Mouse (Mus musculus) retina, adult 2 months (tissue): ENCODE results near the gene Stx5a.
"Not testable (repeated sequence)": the region's sequence is repeated elsewhere in the genome, so short reads cannot be mapped to it uniquely, and the experiment has no call there.

Source experiments
- DNase-seq: peaks from one replicate; pipeline ENCODE4 v3.0.0-alpha.2; 2012; ENCODE audit warnings: low read depth, low spot score

Gene Stx5a

DNA sequence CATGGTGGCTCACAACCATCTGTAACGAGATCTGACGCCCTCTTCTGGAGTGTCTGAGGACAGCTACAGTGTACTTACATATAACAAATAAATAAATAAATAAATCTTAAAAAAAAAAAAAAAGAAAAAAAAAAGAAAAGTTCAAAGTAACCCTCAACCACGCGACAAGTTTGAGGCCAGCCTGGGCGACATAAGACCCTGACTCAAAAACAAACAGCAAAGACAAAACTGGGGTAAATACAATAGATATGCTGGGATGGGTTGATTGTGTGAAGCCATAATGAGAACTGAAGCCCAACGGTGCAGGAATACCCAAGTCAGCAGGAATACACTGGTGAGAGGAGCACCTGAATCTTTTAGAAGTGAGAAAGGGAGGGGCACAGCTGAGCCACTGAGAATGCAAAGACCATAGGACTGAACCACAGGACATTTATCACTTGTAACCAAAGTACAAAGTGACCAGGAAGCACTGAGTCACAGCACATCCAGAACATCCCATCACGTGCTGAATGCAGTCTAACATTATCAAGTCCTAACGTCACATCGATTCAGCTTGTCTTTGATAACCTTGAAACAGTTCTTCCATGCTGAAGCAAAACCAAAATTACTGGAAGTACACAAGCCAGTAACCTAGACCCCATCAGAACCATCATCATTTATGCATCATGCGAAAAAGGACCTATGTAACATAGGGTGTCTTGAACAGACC, 24.3 kb upstream of the Stx5a start:
- no peak for DNase-seq

GRCm38 (mm10) chr19:8718357-8718756, 22.9 kb upstream of the Stx5a start:
- DNase-seq, result peak; percentile 39

GRCm38 (mm10) chr19:8719037-8719436, 22.2 kb upstream of the Stx5a start:
- not testable (repeated sequence) for DNase-seq

GRCm38 (mm10) chr19:8721378-8721777, 19.8 kb upstream of the Stx5a start:
- no peak for DNase-seq

GRCm38 (mm10) chr19:8722021-8722420, 19.2 kb upstream of the Stx5a start:
- no peak for DNase-seq

DNA sequence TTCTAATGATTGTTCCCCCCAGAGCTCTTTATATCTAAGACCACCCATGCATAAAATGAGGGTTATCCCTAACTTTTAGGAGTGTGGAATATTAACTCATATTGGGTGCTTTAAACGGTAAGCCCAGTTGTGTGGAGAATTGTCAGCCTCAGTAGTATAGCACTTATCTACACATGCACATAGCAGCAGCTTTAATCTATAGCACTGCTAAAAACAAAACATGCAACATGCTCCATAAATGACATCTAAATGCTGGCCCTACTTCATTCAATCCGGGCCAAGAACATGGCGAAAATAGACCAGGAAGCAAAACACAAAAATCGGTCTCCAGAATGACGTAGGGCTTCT, 18.7 kb upstream of the Stx5a start:
- no peak for DNase-seq

GRCm38 (mm10) chr19:8722907-8723573, 18.2 kb upstream of the Stx5a start, which contains the start of gene Slc3a2:
Gene Slc3a2, minus strand, starts transcription at chr19:8723369.
- peak; percentile 92 for DNase-seq

- no peak for DNase-seq
Observed at GRCm38 (mm10) chr19:8723574-8724346, 17.5 kb upstream of the Stx5a start.

DNA sequence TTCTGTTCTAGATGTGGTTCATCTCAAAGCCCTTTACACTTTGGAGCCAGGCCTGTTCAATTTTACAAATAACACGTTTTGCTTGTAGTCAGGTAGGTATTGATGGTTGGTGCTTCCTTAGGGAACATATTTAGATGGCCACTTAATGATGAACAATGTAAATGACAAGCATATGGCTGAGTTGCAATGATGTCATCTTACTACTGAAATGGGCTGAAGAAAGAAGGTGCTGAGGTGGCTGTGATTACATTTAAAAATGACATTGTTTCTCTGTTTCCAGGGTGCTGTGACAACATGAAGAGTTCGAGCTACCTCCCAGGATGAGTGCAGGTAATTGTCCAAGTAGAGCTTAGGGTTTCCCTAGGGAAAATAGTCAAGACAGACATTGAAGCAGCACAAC, 16.8 kb upstream of the Stx5a start:
- no peak for DNase-seq

DNA sequence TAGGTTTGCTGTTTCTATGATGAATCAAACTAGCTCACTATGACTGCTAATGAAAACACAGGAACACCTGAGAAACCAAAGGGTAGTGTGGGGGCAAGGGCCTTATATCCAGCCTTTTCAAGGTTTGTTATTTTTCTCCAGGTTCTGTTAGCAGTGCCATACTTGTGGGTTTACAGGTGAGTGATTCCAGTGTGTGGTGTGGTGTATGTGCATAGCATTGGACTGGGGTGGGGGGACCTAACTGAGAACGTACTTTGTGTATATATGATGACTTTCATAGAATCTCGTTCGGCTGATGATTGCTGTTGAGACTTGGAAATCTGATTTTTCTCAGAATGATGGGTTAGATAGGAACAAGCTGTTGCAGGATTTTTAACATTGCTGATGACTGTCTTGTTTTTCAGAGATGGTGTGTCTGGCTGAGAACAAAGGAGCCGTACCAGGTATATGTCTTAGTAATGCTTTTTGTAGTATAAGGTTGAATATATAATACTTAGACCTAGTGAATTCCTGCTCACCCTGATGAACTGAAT, 16.1 kb upstream of the Stx5a start:
- DNase-seq, result no peak

- no peak for DNase-seq
Observed at GRCm38 (mm10) chr19:8726609-8727390, 14.4 kb upstream of the Stx5a start.

DNA sequence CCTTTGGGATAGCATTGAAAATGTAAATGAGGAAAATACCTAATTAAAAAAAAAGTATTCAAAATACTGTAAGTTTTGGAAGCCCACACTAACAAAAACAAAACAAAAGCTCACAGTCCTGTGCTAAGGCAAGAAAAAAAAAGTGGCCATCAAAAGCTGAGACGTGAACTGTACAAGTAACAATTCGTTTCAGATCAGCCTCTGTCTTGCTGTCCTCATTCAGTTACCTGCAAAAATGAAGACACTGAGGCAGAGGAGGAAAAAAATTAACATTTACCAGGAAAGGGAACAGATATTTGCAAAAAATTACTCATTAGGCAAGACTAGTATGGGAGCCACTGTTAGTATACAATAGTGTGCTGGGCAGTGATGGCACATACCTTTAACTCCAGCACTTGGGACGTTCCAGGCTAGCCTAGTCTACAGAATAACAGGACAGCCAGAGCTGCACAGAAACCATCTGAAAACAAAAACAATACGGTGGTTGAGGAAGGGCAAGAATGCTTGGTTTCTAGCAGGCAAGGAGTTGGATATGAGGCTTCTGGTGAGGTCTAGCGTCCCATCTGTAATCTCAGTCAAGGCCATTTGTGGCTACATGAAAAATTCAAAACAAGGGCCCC, 13.6 kb upstream of the Stx5a start:
- DNase-seq, result no peak

GRCm38 (mm10) chr19:8728335-8729099, 12.7 kb upstream of the Stx5a start:
- not testable (repeated sequence) for DNase-seq

GRCm38 (mm10) chr19:8734334-8734733, 6.9 kb upstream of the Stx5a start:
- no peak for DNase-seq

DNA sequence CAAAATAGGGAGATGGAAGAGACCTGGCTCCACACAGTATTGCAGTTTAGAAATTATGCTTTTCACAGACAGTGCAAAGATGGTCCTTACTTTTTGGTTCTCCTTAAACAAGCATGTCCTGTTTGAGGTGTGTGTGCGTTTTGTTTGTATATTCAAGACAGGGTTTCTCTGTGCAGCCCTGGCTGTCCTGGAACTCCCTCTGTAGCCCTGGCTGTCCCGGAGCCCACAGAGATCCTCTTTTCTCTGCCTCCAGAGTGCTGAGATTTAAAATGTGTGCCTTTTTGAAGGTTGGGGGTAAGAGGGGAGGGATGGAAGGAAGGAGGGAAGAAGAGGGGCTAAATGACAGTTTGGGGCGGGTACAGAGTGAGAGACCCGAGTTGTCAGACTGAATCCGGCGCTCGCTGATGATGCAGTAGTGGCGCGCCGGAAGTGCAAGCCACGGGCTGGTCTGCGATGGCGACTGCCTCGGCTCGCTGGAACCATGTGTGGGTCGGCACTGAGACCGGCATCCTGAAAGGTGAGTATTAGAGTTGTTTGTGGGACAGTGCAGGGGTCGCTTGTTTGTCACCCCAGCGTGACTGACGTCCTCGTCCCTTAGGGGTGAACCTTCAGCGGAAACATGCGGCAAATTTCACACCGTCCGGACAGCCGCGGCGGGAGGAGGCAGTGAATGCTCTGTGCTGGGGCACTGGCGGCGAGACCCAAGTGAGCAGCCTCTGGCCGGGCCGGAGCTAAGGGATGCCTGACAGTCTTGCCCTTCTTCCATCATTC, 5.6 kb upstream of the Stx5a start, which contains the start of gene Wdr74:
Gene Wdr74, plus strand, starts transcription at position 439 of the 771 bp plus-strand sequence.
- DNase-seq, result peak; percentile 82

- no peak for DNase-seq
Observed at GRCm38 (mm10) chr19:8736160-8736467, 5.1 kb upstream of the Stx5a start.

- no peak for DNase-seq
Observed at GRCm38 (mm10) chr19:8738911-8739310, 2.3 kb upstream of the Stx5a start.

DNA sequence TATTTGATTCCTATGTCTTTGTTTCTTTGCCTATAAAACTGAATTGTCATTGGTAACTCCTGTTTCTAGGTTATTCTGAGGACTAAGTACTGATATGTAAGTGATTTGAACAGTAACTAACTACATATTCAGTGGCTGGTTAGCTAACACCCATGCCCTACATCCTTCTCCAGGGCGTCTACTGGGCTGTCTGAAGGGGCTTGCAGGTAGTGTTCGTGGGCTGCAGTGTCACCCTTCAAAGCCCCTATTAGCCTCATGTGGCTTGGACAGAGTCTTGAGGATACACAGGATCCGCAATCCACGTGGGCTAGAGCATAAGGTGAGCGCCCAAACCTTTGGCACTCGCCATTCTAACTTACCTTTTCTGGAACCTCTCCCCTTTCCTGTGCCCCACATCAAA, 1.6 kb upstream of the Stx5a start:
- DNase-seq, result no peak

DNA sequence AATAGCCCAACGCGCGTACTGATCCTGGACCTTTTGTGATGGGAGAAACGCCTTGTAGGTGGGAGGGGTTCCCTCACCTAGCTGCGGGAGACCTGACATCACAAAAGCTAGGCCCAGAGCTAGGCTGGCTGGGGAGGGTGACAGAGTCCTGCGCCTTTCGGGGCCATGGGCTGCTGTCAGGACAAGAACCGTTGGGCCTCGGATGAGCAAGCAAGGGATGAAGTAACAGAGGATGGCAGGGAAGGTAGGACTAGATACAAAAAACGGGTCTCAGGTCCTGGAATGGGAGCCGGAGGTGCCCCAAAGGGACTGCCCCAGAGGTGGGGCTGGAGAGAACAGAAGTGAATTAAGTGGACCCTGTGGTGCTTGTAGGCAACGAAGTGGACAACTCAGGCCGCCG, 610 bp upstream of the Stx5a start, which contains the start of gene 1700092M07Rik:
Gene 1700092M07Rik, plus strand, starts transcription at position 116 of the 400 bp plus-strand sequence.
- no peak for DNase-seq

GRCm38 (mm10) chr19:8742176-8742575, 963 bp downstream of the Stx5a start:
- DNase-seq, result no peak
